In the genomic region with DNA sequence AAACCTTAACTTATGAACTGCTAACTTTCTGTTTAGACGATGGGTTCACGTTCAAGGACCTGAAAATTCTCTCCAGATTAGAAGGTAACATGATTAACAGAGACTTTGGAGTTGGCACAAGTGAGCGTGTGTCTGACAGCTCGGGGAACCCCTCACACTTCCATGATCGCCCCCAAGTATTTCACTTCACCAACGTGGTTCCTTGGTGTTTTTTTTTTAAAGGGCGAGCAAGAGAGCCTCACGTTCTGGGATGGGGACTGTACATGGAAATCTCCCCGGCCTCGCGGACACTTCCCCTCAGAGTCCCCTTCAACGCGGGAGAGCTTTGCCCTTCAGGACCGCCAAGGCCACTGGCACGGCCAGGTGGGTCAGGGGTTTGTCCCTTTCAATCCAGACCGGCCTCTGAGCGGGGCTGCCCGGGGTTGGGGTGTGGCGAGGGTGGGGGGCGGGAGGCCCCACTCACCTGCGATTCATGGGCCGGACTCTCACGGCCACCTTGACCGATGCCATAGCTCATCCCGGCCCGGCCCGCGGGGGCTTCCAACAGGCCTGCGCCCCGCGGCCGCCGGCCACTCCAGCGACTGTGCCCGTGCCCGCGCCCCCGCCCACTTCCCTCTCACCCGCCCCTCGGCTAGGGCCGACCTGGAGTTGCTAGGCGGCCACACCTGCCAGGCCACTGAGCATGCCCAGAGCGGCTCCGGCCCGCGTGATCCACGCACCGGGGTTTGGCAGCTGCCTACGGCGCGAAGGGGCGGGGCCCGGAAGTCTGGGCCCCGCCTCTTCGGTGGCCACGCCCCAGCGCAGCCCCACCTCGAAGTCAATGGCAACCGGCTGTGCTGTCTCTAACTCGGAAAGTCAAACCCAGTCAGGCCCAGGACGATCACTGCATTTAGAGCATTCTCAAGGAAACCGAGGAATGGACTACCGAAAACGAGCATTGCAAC, we compare ENCODE assay signal across 8 mouse cellular contexts. TPM values are rescaled to one million over a fixed set of nuclear protein-coding genes. Genes with fewer than 3 reads are reported as not detected.
DNase-seq lines count a peak whose midpoint lies in the region; ATAC-seq lines count a peak whose summit lies in the region.

TSS of gene Kif16b (minus strand) at position 670 of the 944 bp plus-strand sequence.

- H3K27me3 ChIP-seq in hindbrain, embryonic 16.5 days (replicated peaks; ENCODE audit: control insufficient read depth, insufficient read depth, low read length), result no peaks in the 10 kb centered on the region

- H3K27ac ChIP-seq in hindbrain, embryonic 16.5 days (ENCODE audit: low read depth, low read length), result peak within 1 kb of the TSS; percentile 76
- H3K27ac ChIP-seq in macrophage, result peak within 1 kb of the TSS; percentile 57

- peak; percentile 93 for ATAC-seq in hindbrain, embryonic 16.5 days

- H3K9ac ChIP-seq in hindbrain, embryonic 16.5 days (ENCODE audit: low read depth, low read length), result peak within 1 kb of the TSS; percentile 97

- 1% methylated on average over 55 of the region's 64 CpGs for WGBS in hindbrain, embryonic 16.5 days
- under 1% methylated on average over 55 of the region's 64 CpGs for WGBS in macrophage (ENCODE audit: missing documents)

- DNase-seq in WW6 (ENCODE audit: low read depth, low spot score), result peak; percentile 78
- DNase-seq in cerebellum, postnatal 4 days (ENCODE audit: low spot score in 2 of 2), result peak; percentile 79 to 86
- DNase-seq in gastrocnemius, adult 18-20 months (ENCODE audit: low spot score), result peak; percentile 93
- peak; percentile 89 to 94 for DNase-seq in left cerebral cortex, adult 18-20 months (ENCODE audit: low spot score in 2 of 2)
- peak; percentile 95 for DNase-seq in right cerebral cortex, adult 18-20 months
- DNase-seq in urinary bladder, postnatal 10 days (ENCODE audit: low spot score), result peak; percentile 72

- peak within 1 kb of the TSS; percentile 95 for H3K4me2 ChIP-seq in hindbrain, embryonic 16.5 days (ENCODE audit: low read length)

- H3K9me3 ChIP-seq in hindbrain, embryonic 16.5 days (ENCODE audit: control insufficient read depth, low read length), result no peaks in the 10 kb centered on the region

- H3K4me1 ChIP-seq in hindbrain, embryonic 16.5 days (ENCODE audit: control insufficient read depth, insufficient read depth, low read depth, low read length), result peaks cover 14% of the 10 kb centered on the region

- H3K36me3 ChIP-seq in hindbrain, embryonic 16.5 days (ENCODE audit: control insufficient read depth, insufficient read depth, low read length), result no peaks in the 10 kb centered on the region
- H3K36me3 ChIP-seq in macrophage (ENCODE audit: inconsistent target), result no peaks in the 10 kb centered on the region

- peak within 1 kb of the TSS; percentile 89 for H3K4me3 ChIP-seq in hindbrain, embryonic 16.5 days (ENCODE audit: low read length)
- peak within 1 kb of the TSS; percentile 67 for H3K4me3 ChIP-seq in macrophage (ENCODE audit: inconsistent target)

- H3K79me2 ChIP-seq in macrophage (ENCODE audit: inconsistent target), result peaks cover 49% of the 10 kb centered on the region

RNA-seq across cellular contexts. Expression of gene Kif16b, which starts in this region (rescaled TPM):
- total RNA-seq in gastrocnemius, adult 18-20 months (2021), result 10 to 100 TPM; 33.3 to 46.1 TPM
- polyA plus RNA-seq in hindbrain, embryonic 16.5 days (2015; fragmentation: Nextera tagmentation; extraction: Ambion mirVana), result 3.3 and 3.9 TPM in 2 replicates
- total RNA-seq in left cerebral cortex, adult 18-20 months (2021), result 10 to 100 TPM; 15.0 to 18.1 TPM
- total RNA-seq in macrophage (2018; cell fraction: chromatin; rRNA removed), result 100 to 1,000 TPM in 11 of 26 experiments, 10 to 100 TPM in 15; 41.4 to 172 (median 90.9) TPM
- total RNA-seq in macrophage (2018; cell fraction: cytosol; rRNA removed), result 10 to 100 TPM; 15.2 to 33.2 (median 23.1) TPM
- 10 to 100 TPM; 21.5 to 96.0 (median 41.3) TPM for total RNA-seq in macrophage (2018; cell fraction: nucleus; rRNA removed)
- 16.8 to 20.4 TPM (median 19.8 TPM) in 3 replicates for polyA plus RNA-seq in macrophage (2018)

Comparison
In these comparisons a context has a peak if more than half of its experiments do, and no peak if none do; other contexts are left out.
1. Peak in every context shown above with its lines: DNase-seq, ATAC-seq, H3K4me3 ChIP-seq and H3K27ac ChIP-seq.